Mouse (Mus musculus) lung, adult 2 months (tissue): ENCODE results near the gene A730049H05Rik.

Experiments
- CTCF ChIP-seq: fragments of 200-500 bp; IDR thresholded peaks from 2 replicates; pipeline ENCODE4 v1.5.1; 2011; ENCODE audit warnings: mild to moderate bottlenecking, low read length, control low read depth; ENCODE audit not compliant: insufficient read depth
- POLR2A ChIP-seq: fragments of 200-500 bp; IDR thresholded peaks from 2 replicates; pipeline ENCODE4 v1.6.1; 2011; ENCODE audit warnings: low read depth, mild to moderate bottlenecking, control low read depth, low read length, borderline replicate concordance; ENCODE audit errors: extremely low read depth

- no peak for TF ChIP-seq CTCF
- no peak for TF ChIP-seq POLR2A
Observed at GRCm38 (mm10) chr6:92843474-92843873, 27.2 kb downstream of the A730049H05Rik start.
